Mouse (Mus musculus) heart, embryonic 11.5 days (tissue): ENCODE results near the gene Snd1. TPM values are rescaled to one million over a fixed set of nuclear protein-coding genes. Genes with fewer than 3 reads are reported as not detected.

Experiments
- ATAC-seq: fragments of 200-750 bp; cut with Nextera tagmentation; replicated peaks from 2 replicates; pipeline ENCODE4 v1.8.0; 2017; ENCODE audit warnings: moderate library complexity; ENCODE audit not compliant: insufficient number of reproducible peaks, low FRiP score, low TSS enrichment
- H3K27ac ChIP-seq: fragments of 300-500 bp; sonication (generic); 2 replicates; pipeline ENCODE4 v1.5.1; 2014; ENCODE audit warnings: mild to moderate bottlenecking, low read depth, low read length
- H3K27me3 ChIP-seq: fragments of 300-500 bp; sonication (generic); 2 replicates; pipeline ENCODE4 v1.6.1; 2014; ENCODE audit warnings: mild to moderate bottlenecking, low read length, mixed read lengths; ENCODE audit not compliant: control insufficient read depth, insufficient read depth
- H3K36me3 ChIP-seq: fragments of 300-500 bp; sonication (generic); 2 replicates; pipeline ENCODE4 v1.6.1; 2014; ENCODE audit warnings: mild to moderate bottlenecking, low read length, moderate library complexity, mixed read lengths; ENCODE audit not compliant: control insufficient read depth, insufficient read depth
- H3K4me1 ChIP-seq: fragments of 300-500 bp; sonication (generic); 2 replicates; pipeline ENCODE4 v1.6.1; 2014; ENCODE audit warnings: low read length; ENCODE audit not compliant: control insufficient read depth, insufficient read depth
- H3K4me2 ChIP-seq: fragments of 300-500 bp; sonication (generic); 2 replicates; pipeline ENCODE4 v1.6.1; 2014; ENCODE audit warnings: mild to moderate bottlenecking, moderate library complexity
- H3K4me3 ChIP-seq: fragments of 300-500 bp; sonication (generic); 2 replicates; pipeline ENCODE4 v1.5.1; 2014; ENCODE audit warnings: low read depth, low read length
- H3K9ac ChIP-seq: fragments of 300-500 bp; sonication (generic); 2 replicates; pipeline ENCODE4 v1.6.1; 2014; ENCODE audit warnings: mild to moderate bottlenecking, low read depth, low read length, moderate library complexity
- H3K9me3 ChIP-seq: fragments of 300-500 bp; sonication (generic); replicated peaks from 2 replicates; pipeline ENCODE4 v1.6.1; 2016; ENCODE audit warnings: low read length; ENCODE audit not compliant: control insufficient read depth
- WGBS: fragments of 180-500 bp; shearing (Covaris S2); extraction: QIAGEN DNeasy Blood & Tissue Kit; methylation state at CpG from one replicate; pipeline ENCODE4 v1.1.7; 2014; ENCODE audit not compliant: insufficient replicate concordance; 5-methylcytosine and 5-hydroxymethylcytosine counted together
- polyA plus RNA-seq: library from polyadenylated mRNA; unstranded; fragments of >200 nt; fragmentation: Nextera tagmentation; extraction: Ambion mirVana; gene quantifications from 2 replicates; pipeline ENCODE4 v1.2.1, GENCODE M21; 2014

Gene Snd1
- polyA plus RNA-seq, 1 experiment from 2014 or later = 87.9 TPM

DNA sequence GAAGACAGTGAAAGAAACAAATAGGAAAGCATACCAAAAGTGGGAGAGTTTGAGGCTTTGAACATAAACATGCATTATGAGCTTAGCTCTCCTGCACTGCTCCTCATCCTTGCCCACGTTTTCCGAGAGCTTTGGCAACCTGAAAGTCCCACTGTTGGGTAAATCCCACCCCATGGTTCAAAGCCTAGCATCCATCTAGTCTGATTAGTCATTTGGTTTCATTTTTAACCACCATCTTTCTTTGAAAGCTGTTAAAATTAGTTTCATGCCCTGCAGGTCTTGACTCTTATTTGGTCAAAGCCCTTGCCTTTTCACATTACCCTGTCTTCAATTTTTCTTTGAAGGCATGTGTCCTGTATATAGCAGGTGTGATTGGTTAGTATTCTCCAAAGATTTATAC lies 108.5 kb downstream of the Snd1 start:
- Histone ChIP-seq H3K27ac (no peak overlapping the region), H3K4me1 (no peaks in the 10 kb centered on the region), H3K9me3 (no peaks in the 10 kb centered on the region), H3K9ac (no peak overlapping the region), H3K27me3 (no peaks in the 10 kb centered on the region), H3K36me3 (no peaks in the 10 kb centered on the region), H3K4me3 (no peak overlapping the region), H3K4me2 (no peak overlapping the region)
- WGBS = 86% methylated on average over 2 of the region's 2 CpGs
- ATAC-seq = no peak

DNA sequence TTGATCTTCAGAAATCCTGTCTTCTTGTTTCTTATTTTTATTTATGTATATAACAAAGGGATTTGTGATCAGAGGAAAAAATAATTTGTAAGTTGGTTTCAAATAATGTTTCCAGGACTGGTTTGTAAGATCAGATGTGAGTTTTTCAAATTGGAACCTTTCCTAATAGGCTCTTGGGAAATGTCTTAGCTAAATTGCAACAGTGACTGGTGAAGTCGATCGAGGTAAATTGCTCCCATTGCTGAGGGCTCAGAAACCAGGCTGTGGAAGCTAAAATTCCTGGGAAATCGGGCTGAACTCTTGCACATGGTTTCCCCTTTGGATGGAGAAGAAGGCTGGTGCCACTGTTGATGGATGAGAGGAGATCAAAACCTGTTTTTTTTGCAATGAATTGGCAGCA lies 111.9 kb downstream of the Snd1 start:
- no peak overlapping the region for H3K4me3 ChIP-seq
- no peaks in the 10 kb centered on the region; the same call in 1 of the 2 replicates for H3K36me3 ChIP-seq
- H3K9me3 ChIP-seq = no peaks in the 10 kb centered on the region
- no peak overlapping the region for H3K9ac ChIP-seq
- H3K4me1 ChIP-seq = no peaks in the 10 kb centered on the region
- H3K4me2 ChIP-seq = no peak overlapping the region
- no peak overlapping the region for H3K27ac ChIP-seq
- H3K27me3 ChIP-seq = no peaks in the 10 kb centered on the region
- WGBS = 82% methylated on average over 3 of the region's 3 CpGs
- ATAC-seq = no peak

- no peak overlapping the region for H3K9ac ChIP-seq
- H3K4me1 ChIP-seq = no peaks in the 10 kb centered on the region
- H3K27me3 ChIP-seq = no peaks in the 10 kb centered on the region
- peaks cover 2% of the 10 kb centered on the region; the same call in 1 of the 2 replicates for H3K36me3 ChIP-seq
- no peak overlapping the region for H3K27ac ChIP-seq
- H3K4me2 ChIP-seq = no peak overlapping the region
- no peak for ATAC-seq
- WGBS = 87% methylated on average over 5 of the region's 5 CpGs
- H3K9me3 ChIP-seq = no peaks in the 10 kb centered on the region
- no peak overlapping the region for H3K4me3 ChIP-seq
Measured at GRCm38 (mm10) chr6:28588494-28589171, 113.7 kb downstream of the Snd1 start.

DNA sequence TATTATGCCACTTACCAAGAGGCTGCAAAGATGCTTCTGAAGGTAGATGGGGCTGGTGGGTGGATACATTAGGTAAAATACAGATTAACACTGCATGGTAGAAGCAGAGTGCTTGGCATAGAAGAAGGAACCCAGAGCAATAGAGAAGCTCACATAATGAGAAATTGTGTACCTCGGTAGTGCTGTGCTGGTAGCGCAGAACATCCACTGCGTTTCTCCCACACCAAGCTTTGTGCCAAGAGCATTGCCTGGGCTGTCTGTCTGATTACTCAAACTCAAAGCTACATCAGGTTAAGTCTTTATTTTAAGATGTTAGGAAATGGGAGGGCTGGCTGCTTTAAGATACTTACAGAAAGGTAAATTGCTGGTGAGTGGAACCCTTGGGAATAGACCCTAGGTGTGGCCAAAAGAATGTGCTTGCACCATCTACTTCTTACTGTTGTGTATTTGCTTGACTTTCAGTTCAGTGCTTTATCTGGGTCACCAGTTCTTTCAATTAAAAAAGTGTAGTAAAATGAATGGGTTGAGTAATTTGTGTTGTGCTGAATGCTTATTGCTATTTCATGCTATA lies 117.5 kb downstream of the Snd1 start:
- WGBS = 100% methylated on average over 3 of the region's 3 CpGs

GRCm38 (mm10) chr6:28593708-28594107 lies 118.8 kb downstream of the Snd1 start:
- Histone ChIP-seq H3K4me3 (no peak overlapping the region), H3K9ac (no peak overlapping the region), H3K9me3 (no peaks in the 10 kb centered on the region), H3K36me3 (peaks cover 2% of the 10 kb centered on the region; the same call in 1 of the 2 replicates), H3K27me3 (no peaks in the 10 kb centered on the region), H3K4me2 (no peak overlapping the region), H3K4me1 (no peaks in the 10 kb centered on the region), H3K27ac (no peak overlapping the region)
- 81% methylated on average over 3 of the region's 3 CpGs for WGBS
- no peak for ATAC-seq

More for the DNA sequence above, 117.5 kb downstream of the Snd1 start:
- Histone ChIP-seq H3K4me3 (no peak overlapping the region), H3K9me3 (no peaks in the 10 kb centered on the region), H3K36me3 (peaks cover 2% of the 10 kb centered on the region; the same call in 1 of the 2 replicates), H3K27ac (no peak overlapping the region), H3K27me3 (no peaks in the 10 kb centered on the region), H3K4me2 (no peak overlapping the region), H3K4me1 (no peaks in the 10 kb centered on the region), H3K9ac (no peak overlapping the region)
- no peak for ATAC-seq

- no peak for ATAC-seq
- no peak overlapping the region for H3K4me3 ChIP-seq
- H3K9me3 ChIP-seq = no peaks in the 10 kb centered on the region
- WGBS = 93% methylated on average over 4 of the region's 4 CpGs
- no peak overlapping the region for H3K9ac ChIP-seq
- peaks cover 2% of the 10 kb centered on the region; the same call in 1 of the 2 replicates for H3K36me3 ChIP-seq
- no peak overlapping the region for H3K27ac ChIP-seq
- H3K4me1 ChIP-seq = 0 out of 2 replicates have a peak, but pooled peaks cover 4% of the 10 kb centered on the region
- H3K4me2 ChIP-seq = no peak overlapping the region
- H3K27me3 ChIP-seq = no peaks in the 10 kb centered on the region
Measured at GRCm38 (mm10) chr6:28594759-28595158, 119.8 kb downstream of the Snd1 start.

- Histone ChIP-seq H3K4me2 (no peak overlapping the region), H3K9ac (no peak overlapping the region), H3K4me1 (0 out of 2 replicates have a peak, but pooled peaks cover 4% of the 10 kb centered on the region), H3K27ac (no peak overlapping the region), H3K4me3 (no peak overlapping the region), H3K36me3 (peaks cover 2% of the 10 kb centered on the region; the same call in 1 of the 2 replicates), H3K9me3 (no peaks in the 10 kb centered on the region), H3K27me3 (no peaks in the 10 kb centered on the region)
- no peak for ATAC-seq
- 74% methylated on average over 1 of the region's 1 CpGs for WGBS
Measured at GRCm38 (mm10) chr6:28595231-28595630, 120.3 kb downstream of the Snd1 start.

- no peak overlapping the region for H3K9ac ChIP-seq
- 84% methylated on average over 5 of the region's 5 CpGs for WGBS
- peaks cover 2% of the 10 kb centered on the region; the same call in 1 of the 2 replicates for H3K36me3 ChIP-seq
- no peak overlapping the region for H3K4me3 ChIP-seq
- H3K4me1 ChIP-seq = 0 out of 2 replicates have a peak, but pooled peaks cover 4% of the 10 kb centered on the region
- H3K27me3 ChIP-seq = no peaks in the 10 kb centered on the region
- H3K4me2 ChIP-seq = no peak overlapping the region
- no peak overlapping the region for H3K27ac ChIP-seq
- no peak for ATAC-seq
- H3K9me3 ChIP-seq = no peaks in the 10 kb centered on the region
Measured at GRCm38 (mm10) chr6:28597266-28597665, 122.3 kb downstream of the Snd1 start.
